Mouse (Mus musculus): ENCODE results near the gene Zfp57.

Gene Zfp57

GRCm38 (mm10) chr17:36995448-36995847, 5.5 kb upstream of the Zfp57 start:
- peak; percentile 27 for DNase-seq (ENCODE audit: low read depth, low spot score)

- peak; percentile 90 for DNase-seq (ENCODE audit: low read depth, low spot score)
Observed at GRCm38 (mm10) chr17:36997033-36997735, 3.8 kb upstream of the Zfp57 start.

- DNase-seq (ENCODE audit: low read depth, low spot score) = no peak
Observed at GRCm38 (mm10) chr17:36998477-36998876, 2.5 kb upstream of the Zfp57 start.

- DNase-seq (ENCODE audit: low read depth, low spot score) = peak; percentile 66
Observed at GRCm38 (mm10) chr17:37002364-37003330, 1.7 kb downstream of the Zfp57 start.

- no peak for DNase-seq (ENCODE audit: low read depth, low spot score)
Observed at GRCm38 (mm10) chr17:37003366-37003765, 2.4 kb downstream of the Zfp57 start.

- DNase-seq (ENCODE audit: low read depth, low spot score) = no peak
Observed at GRCm38 (mm10) chr17:37008161-37008560, 7.2 kb downstream of the Zfp57 start.

- DNase-seq (ENCODE audit: low read depth, low spot score) = no peak
Observed at GRCm38 (mm10) chr17:37009460-37010042, 8.6 kb downstream of the Zfp57 start.

- DNase-seq (ENCODE audit: low read depth, low spot score) = no peak
Observed at GRCm38 (mm10) chr17:37011719-37012118, 10.8 kb downstream of the Zfp57 start.

- no peak for DNase-seq (ENCODE audit: low read depth, low spot score)
Observed at GRCm38 (mm10) chr17:37012141-37012540, 11.2 kb downstream of the Zfp57 start.

GRCm38 (mm10) chr17:37016333-37016732, 15.4 kb downstream of the Zfp57 start:
- DNase-seq (ENCODE audit: low read depth, low spot score) = no peak

- DNase-seq (ENCODE audit: low read depth, low spot score) = peak; percentile 83
Observed at GRCm38 (mm10) chr17:37018328-37018727, 17.4 kb downstream of the Zfp57 start.

- peak; percentile 71 for DNase-seq (ENCODE audit: low read depth, low spot score)
Observed at GRCm38 (mm10) chr17:37019242-37019641, 18.3 kb downstream of the Zfp57 start.

- DNase-seq (ENCODE audit: low read depth, low spot score) = peak; percentile 91
Observed at GRCm38 (mm10) chr17:37022628-37023576, 21.9 kb downstream of the Zfp57 start, which contains the start of gene Mog. Mog (minus strand) TSS chr17:37023398.

GRCm38 (mm10) chr17:37026425-37026824, 25.5 kb downstream of the Zfp57 start:
- no peak for DNase-seq (ENCODE audit: low read depth, low spot score)

- no peak for DNase-seq (ENCODE audit: low read depth, low spot score)
Observed at GRCm38 (mm10) chr17:37027486-37027885, 26.5 kb downstream of the Zfp57 start.

- DNase-seq (ENCODE audit: low read depth, low spot score) = peak; percentile 29
Observed at GRCm38 (mm10) chr17:37028212-37028611, 27.2 kb downstream of the Zfp57 start.

GRCm38 (mm10) chr17:37028683-37029120, 27.7 kb downstream of the Zfp57 start:
- DNase-seq (ENCODE audit: low read depth, low spot score) = peak; percentile 99

GRCm38 (mm10) chr17:37029162-37029561, 28.2 kb downstream of the Zfp57 start:
- DNase-seq (ENCODE audit: low read depth, low spot score) = no peak

- DNase-seq (ENCODE audit: low read depth, low spot score) = peak; percentile 43
Observed at GRCm38 (mm10) chr17:37039127-37039894, 38.3 kb downstream of the Zfp57 start.

GRCm38 (mm10) chr17:37044651-37045244, 43.8 kb downstream of the Zfp57 start:
- no peak for DNase-seq (ENCODE audit: low read depth, low spot score)

Measured in brain, adult 2 months (tissue).